Mouse (Mus musculus): ENCODE measurements around the gene Gca.
"Not testable (repeated sequence)": the region's sequence is repeated elsewhere in the genome, so short reads cannot be mapped to it uniquely, and the experiment has no call there.

The Gca gene

DNA sequence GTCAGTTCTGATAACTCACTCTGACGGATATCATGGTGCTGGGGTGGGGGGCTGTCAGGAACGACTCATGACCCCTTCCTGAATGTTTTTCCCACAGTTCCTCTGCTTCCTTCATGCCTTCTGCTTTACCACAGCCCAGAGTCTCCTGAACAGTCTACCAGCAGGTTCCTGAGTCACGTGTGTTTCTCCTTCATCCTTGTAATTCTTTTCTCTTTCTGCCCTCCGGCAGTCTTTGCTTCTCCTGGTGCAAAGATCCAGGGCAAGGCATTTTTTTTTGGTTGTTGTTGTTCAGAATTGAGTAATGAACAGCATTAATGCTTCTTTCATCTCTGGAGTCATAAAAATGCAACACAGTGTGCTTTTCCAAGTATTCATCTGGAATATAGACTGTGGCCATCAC, 6.7 kb downstream of the Gca start:
- no peak for DNase-seq

DNA sequence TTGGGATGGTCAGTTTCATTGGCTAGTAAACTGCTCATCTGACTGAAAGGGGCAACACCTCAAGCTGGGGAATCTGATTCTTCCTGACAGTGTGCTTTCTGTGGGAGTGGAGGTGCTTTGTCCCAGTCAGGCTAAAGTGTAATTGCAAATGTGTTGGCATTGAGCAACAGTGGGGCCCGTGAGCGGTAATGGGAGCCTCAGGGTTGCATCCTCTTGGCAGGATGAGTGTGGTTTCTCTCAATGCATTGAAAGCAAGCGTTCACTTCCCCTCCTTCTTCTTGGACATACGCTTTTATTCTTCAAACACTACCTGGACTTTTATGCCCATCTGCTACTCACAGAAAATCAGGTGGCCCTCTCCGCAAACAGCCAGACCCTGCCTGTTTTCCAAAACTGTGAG, 8.7 kb downstream of the Gca start:
- DNase-seq = peak; percentile 13 to 16

DNA sequence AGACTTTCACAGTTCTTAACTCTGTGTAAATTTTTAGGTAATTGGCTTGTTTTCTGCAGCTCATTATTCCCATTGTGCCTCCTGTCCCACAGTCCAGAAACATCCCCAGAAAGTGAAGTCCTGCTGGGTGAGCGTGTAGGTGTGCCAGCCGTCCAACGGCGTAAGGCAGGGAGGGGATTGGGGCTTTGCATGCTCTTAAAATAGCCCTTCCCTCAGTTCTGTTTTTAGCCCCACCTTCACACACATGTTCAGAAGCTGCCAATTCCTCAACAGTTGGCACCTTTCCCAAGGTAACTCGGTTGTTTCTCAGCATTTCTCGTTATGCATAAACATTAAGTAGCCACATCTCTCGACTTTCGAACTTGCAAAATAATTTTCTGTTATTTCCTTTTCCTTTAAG, 17.6 kb downstream of the Gca start:
- no peak for DNase-seq

DNA sequence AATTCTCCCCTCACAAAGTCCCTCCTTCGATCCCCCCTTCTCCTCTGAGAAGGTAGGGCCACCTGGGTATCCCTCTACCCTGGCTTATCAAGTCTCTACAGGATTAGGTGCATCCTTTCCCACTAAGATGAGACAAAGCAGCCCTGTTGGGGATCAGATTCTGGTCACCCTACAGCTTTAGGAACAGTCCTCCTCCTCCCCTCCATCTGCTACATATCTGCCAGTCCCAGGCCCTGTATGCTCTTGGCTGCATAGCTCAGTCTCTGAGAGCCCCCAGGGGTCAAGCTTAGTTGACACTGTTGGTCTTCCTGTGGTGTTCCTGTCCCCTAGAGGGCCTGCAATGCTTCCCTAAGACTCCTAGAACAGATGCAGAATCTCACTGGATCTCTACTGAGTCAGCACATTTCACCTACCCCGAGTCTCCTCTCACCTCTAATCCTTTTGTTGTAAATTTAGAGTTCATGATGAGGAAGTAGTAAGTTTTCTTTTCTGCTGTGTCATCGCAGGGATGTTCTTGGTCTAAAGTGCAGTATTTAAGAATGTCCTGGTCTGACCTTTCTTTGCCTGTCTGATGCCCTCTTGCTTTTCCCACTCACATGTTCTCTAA, 21.0 kb downstream of the Gca start:
- no peak for DNase-seq

DNA sequence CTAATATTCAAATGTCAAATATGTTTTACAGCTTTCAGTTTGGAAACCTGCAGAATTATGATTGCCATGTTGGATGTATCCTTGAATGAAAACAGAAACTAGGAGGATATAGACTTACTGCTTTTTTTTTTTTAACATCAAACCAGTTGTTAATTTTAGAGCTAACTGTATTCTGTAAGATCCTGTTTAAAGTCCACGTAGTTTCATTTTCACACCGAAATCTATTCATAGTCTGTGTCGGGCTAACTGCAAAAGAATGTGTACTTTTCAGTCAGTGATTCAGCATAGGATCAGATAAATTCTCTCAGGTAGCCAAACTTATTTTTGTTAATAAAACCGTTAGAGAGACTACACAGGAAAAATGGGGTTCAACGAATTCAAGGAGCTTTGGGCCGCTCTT, 21.8 kb downstream of the Gca start:
- DNase-seq = no peak

DNA sequence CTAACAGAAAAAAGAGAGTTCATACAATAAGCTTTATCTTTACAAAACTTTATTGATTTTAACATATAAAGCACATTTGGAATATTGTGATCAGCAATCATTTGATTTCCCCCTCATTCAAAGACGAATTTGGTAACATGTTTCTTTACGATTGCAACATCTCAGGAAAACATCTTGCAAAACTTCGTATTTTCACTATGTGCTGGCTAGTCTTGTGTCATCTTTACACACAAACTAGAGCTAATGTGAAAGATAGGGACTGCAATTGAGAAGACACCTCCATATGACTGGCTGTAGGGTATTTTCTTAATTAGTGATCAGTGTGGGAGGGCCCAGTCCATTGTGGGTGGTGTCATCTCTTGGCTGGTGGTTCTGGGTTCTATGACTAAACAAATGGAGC, 42.2 kb downstream of the Gca start:
- DNase-seq = no peak

DNA sequence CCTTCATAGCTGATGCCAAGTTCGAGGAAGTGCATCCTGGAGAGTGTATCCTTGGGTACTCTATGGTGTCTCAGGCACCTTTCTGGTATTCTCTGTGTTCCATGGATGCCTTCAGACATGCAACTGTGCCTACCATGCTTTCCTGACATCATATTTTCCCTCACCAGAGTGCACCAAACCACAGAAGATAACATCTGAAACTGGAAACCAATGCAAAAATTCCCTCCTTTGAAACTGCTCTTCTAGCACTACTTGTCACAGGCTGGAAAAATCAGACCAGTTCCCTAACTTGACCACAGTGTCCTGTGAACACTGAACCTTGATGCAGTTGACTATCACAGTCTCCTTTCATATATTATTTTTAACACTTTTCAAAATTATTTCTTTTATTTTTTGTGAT, 45.5 kb downstream of the Gca start:
- DNase-seq = no peak

DNA sequence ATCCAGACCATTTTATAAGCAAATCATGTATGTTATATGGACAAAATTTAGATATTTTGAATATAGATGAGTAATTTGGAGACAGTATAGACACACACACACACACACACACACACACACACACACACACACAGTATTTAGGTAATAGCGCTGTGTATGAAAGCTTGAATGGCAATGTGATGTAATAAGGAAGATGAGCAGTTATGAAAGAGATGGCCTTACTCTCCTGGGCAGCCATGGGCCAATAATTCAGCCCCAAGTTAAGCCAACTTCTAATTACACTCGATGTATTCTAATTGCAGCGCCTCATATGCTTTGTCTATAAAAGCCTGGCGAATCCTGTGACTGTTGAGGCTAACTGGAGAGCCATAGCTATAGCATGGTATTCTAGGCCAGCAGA, 50.3 kb downstream of the Gca start:
- DNase-seq = not testable (repeated sequence)

DNA sequence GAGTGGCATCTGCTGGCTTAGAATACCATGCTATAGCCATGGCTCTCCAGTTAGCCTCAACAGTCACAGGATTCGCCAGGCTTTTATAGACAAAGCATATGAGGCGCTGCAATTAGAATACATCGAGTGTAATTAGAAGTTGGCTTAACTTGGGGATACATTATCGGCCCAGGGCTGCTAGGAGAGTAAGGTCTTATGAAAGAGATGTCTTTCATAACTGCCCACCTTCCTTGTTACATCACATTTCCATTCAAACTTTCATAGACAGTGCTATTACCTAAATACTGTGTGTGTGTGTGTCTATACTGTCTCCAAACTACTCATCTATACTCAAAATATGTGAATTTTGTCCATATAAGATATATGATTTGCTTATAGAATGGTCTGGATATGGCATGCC, 51.2 kb downstream of the Gca start:
- no peak for DNase-seq

DNA sequence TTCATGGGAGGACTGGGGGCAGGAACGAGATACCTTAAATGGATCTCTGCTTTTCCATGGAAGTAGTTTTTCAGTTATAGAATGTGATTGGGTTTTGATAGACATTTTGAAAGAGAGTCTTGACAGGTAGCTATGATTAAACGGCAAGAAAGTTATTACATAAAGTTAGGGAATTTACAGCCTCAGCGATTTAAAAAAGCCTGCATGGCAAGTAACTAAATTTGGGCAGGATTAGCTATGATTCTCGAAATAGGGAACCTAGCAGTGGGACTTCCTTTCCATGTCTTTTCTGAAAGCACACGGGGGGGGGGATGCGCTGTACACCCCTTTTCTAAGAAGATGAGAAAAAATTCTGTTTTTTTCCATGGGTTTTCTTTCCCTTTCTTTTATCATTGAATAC, 53.2 kb downstream of the Gca start:
- DNase-seq = no peak

DNA sequence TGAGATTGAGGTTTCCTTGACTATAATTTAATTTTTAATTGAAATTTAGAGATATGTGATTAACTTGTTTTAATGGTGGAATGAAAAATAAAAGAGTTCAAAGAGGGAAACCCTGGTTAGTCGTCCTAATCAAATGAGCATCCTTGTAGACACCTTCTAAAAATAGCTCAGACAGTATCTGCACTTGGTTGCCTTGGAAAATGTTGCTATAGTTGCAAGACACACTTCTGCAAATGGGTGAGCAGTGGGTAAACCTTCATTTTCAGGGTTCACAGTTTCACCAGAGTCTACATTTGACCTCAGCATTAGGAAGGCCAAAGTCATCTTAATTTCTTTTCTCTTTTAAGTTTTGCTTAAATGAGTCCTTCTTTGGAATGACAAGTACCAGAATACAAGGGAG, 54.3 kb downstream of the Gca start:
- DNase-seq = no peak

DNA sequence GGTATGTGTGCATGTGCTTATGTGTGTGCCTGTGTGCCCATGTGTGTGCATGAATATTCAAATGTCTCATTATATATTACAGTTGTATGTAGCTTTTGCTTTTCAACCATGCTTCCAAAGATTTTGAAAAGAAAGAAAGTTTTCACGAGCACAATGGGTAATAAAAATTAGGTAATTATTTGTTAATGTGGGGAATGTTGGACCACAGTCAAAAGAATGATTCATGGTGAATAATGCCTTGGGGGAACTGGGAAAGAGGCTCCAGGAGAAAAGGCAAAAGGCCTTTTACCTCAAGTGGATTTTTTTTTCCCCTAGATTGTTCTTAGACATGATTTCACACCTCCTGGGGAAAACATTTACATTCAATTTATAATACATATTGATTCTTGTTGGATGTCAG, 61.9 kb downstream of the Gca start:
- DNase-seq = no peak

DNA sequence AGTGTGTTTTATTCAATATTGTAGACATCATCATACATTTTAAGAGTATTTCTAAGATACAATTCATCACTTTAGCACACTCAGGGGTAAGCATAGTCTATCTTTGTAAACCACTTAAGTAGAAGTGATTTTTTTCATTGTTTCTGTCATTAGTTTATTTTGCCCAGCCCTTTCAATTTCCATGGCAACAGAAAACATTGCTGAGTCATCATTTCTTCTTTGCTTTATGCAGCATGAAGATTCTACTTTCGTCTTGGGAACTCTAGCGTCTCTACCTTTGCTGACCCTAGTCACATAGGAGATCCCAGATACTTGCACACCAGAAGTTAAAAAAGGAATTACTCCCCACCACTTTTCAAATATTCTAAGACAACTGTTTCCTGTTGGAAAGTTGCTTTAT, 63.6 kb downstream of the Gca start:
- DNase-seq = no peak

DNA sequence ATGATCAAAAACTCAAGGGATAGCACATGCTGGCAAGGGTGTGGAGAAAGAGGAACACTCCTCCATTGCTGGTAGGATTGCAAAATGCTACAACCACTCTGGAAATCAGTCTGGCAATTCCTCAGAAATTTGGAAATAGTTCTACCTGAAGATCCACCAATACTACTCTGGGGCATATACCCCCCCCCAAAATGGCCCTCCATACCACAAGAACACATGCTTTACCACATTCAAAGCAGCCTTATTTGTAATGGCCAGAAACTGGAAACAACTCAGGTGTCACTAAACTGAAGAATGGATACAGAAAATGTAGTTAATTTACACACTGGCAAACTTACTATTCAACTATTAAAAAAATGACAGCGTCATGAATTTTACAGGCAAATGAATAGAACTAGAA, 66.6 kb downstream of the Gca start:
- no peak for DNase-seq

DNA sequence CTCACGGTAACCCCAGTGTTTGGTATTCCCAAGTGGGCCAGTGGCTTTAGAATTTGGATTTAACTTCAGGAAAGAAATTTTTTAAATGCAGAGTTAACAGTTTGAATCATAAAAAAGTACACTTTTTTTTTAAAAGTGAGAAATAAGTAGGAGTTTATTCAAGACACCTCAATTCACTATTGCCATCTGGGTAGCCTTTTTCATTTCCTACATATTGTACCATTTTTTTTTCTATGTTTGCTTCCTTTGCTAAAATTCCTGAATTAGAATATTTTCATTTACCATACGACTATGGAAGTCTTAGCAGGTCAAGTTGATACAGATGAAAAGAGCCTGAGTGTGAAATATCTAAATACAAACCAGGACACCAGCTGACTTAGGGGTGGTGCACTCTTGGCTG, 79.0 kb downstream of the Gca start:
- DNase-seq = no peak

Measured in lung, adult 18-20 months (tissue).